Comparison of ENCODE assay signal across 24 mouse cellular contexts in the genomic region with DNA sequence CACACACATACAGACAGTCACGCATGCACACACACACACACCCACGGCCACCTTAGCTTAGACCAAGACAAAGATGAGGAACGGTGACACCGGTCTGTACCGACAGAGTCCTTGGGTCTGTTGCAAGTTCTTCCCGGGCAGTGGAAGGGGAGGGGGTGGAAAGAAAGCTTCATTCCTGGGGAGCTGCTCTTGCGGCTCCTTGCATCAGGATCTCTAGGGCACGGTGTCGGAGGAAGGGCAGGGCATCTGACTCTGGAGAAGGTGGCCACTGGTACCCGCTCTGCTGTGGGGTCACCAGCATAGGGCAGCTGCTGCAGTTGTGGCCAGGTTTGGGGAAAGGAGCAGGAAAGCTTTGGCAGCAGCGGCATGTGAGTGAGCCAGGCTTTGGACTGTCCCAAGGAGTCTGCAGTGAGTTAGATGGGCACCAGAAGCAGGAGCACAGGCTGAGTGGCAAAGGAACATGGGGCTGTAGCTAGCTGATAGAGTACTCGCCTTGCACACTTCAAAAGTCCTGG. TPM values are rescaled to one million over a fixed set of nuclear protein-coding genes. Genes with fewer than 3 reads are reported as not detected.
DNase-seq lines count a peak whose midpoint lies in the region; ATAC-seq lines count a peak whose summit lies in the region.
"Had no signal": no experiment of that assay in that cellular context is flagged by ENCODE, and none has a peak within 500 bp of the region (broad histone marks: within the 10 kb centered on the region; RNA-seq: fewer than 3 reads in every experiment).

No protein-coding gene starts in this region.

- no peak for ATAC-seq in heart, embryonic 11.5 days (replicated peaks; ENCODE audit: insufficient number of reproducible peaks, low FRiP score, low TSS enrichment)
- ATAC-seq in kidney, embryonic 14.5 days (ENCODE audit: low FRiP score, low TSS enrichment): no peak
- ATAC-seq: forebrain, embryonic 13.5 days; hindbrain, embryonic 16.5 days; intestine, postnatal 0 days; liver, embryonic 12.5 days had no signal

- no peaks in the 10 kb centered on the region for H3K36me3 ChIP-seq in heart, embryonic 11.5 days (ENCODE audit: control insufficient read depth, insufficient read depth, low read length)
- H3K36me3 ChIP-seq in kidney, embryonic 14.5 days (ENCODE audit: control insufficient read depth, insufficient read depth, low read length): no peaks in the 10 kb centered on the region
- H3K36me3 ChIP-seq: liver, embryonic 12.5 days; neural tube, embryonic 15.5 days had no signal

- WGBS in heart, embryonic 11.5 days (ENCODE audit: insufficient replicate concordance): 44% methylated on average over 12 of the region's 12 CpGs
- 56% methylated on average over 12 of the region's 12 CpGs for WGBS in kidney, embryonic 14.5 days

- DNase-seq in heart, adult 11 months: no peak
- no peak for DNase-seq in kidney, adult 9 months
- DNase-seq in A20 (ENCODE audit: low read depth, low spot score): peak; percentile 18
- DNase-seq in MN1 (ENCODE audit: low spot score): peak; percentile 69
- DNase-seq in adrenal gland, postnatal 4 days (ENCODE audit: low spot score in 2 of 2): no peak
- no peak for DNase-seq in thymus, postnatal 25 days
- DNase-seq: adrenal gland, postnatal 14 days; cerebellum, adult 11-12 months; cerebellum, postnatal 25 days; embryo, embryonic 11 days; gastrocnemius, postnatal 10 days; kidney, postnatal 36 days; left cerebral cortex, postnatal 4 days; lung, adult 2 months; lung, postnatal 4 days; thymus, postnatal 4 days had no signal

- peak overlapping the region; percentile 56 for H3K9ac ChIP-seq in heart, embryonic 11.5 days (ENCODE audit: low read depth, low read length)
- H3K9ac ChIP-seq in kidney, embryonic 14.5 days (ENCODE audit: low read depth, low read length): no peak overlapping the region
- H3K9ac ChIP-seq: forebrain, embryonic 13.5 days; liver, embryonic 12.5 days; neural tube, embryonic 15.5 days had no signal

- peak overlapping the region; percentile 14; the same call in 1 of the 2 replicates for H3K4me2 ChIP-seq in heart, embryonic 11.5 days
- no peak overlapping the region for H3K4me2 ChIP-seq in kidney, embryonic 14.5 days (replicated peaks; ENCODE audit: low read depth, low read length)
- H3K4me2 ChIP-seq: forebrain, embryonic 13.5 days; liver, embryonic 12.5 days; neural tube, embryonic 15.5 days had no signal

- no peak overlapping the region for H3K4me3 ChIP-seq in heart, embryonic 11.5 days (ENCODE audit: low read depth, low read length)
- no peak overlapping the region for H3K4me3 ChIP-seq in kidney, embryonic 14.5 days (ENCODE audit: low read length)
- H3K4me3 ChIP-seq: forebrain, embryonic 13.5 days; left cerebral cortex, adult 2 months; liver, embryonic 12.5 days; neural tube, embryonic 15.5 days had no signal

- H3K9me3 ChIP-seq in heart, embryonic 11.5 days (replicated peaks; ENCODE audit: control insufficient read depth, low read length): no peaks in the 10 kb centered on the region
- no peaks in the 10 kb centered on the region for H3K9me3 ChIP-seq in kidney, embryonic 14.5 days (ENCODE audit: control insufficient read depth, low read length)
- H3K9me3 ChIP-seq: forebrain, embryonic 13.5 days; liver, embryonic 12.5 days; neural tube, embryonic 15.5 days had no signal

- no peaks in the 10 kb centered on the region for H3K27me3 ChIP-seq in heart, embryonic 11.5 days (ENCODE audit: control insufficient read depth, insufficient read depth, low read length)
- no peaks in the 10 kb centered on the region for H3K27me3 ChIP-seq in kidney, embryonic 14.5 days (ENCODE audit: control insufficient read depth, insufficient read depth, low read length)

- H3K27ac ChIP-seq in heart, embryonic 11.5 days (ENCODE audit: low read depth, low read length): peak overlapping the region; percentile 57; the same call in 1 of the 2 replicates
- H3K27ac ChIP-seq in kidney, embryonic 14.5 days (ENCODE audit: low read depth, low read length): 0 out of 2 replicates have a peak overlapping the region, but pooled peaks have one; percentile 13
- H3K27ac ChIP-seq: forebrain, embryonic 13.5 days; left cerebral cortex, adult 2 months; liver, embryonic 12.5 days; neural tube, embryonic 15.5 days had no signal

- peaks cover 94% of the 10 kb centered on the region for H3K4me1 ChIP-seq in heart, embryonic 11.5 days (ENCODE audit: control insufficient read depth, insufficient read depth, low read length)
- peaks cover 38% of the 10 kb centered on the region for H3K4me1 ChIP-seq in kidney, embryonic 14.5 days (ENCODE audit: control insufficient read depth, insufficient read depth, low read length)

RNA-seq across cellular contexts. Expression of a gene that starts 29.4 kb away (rescaled TPM):
- polyA plus RNA-seq in heart, embryonic 11.5 days (2014; fragmentation: Nextera tagmentation; extraction: Ambion mirVana): 15.0 and 15.6 TPM in 2 replicates
- 7.9 and 10.1 TPM in 2 replicates for polyA plus RNA-seq in kidney, embryonic 14.5 days (2014; fragmentation: Nextera tagmentation; extraction: Ambion mirVana)
- total RNA-seq in adrenal gland, postnatal 4 days (2021): 10 to 100 TPM; 13.3 to 17.6 TPM

RNA-seq across cellular contexts. Expression of a gene that starts 49.4 kb away (rescaled TPM):
- polyA plus RNA-seq in heart, embryonic 11.5 days (2014; fragmentation: Nextera tagmentation; extraction: Ambion mirVana): 4.6 and 4.8 TPM in 2 replicates
- 4.0 and 10.8 TPM in 2 replicates for polyA plus RNA-seq in kidney, embryonic 14.5 days (2014; fragmentation: Nextera tagmentation; extraction: Ambion mirVana)
- total RNA-seq in adrenal gland, postnatal 4 days (2021): 10 to 100 TPM; 26.7 to 32.3 TPM

Comparison
In these comparisons a context has a peak if more than half of its experiments do, and no peak if none do; other contexts are left out.
1. DNase-seq: peak in A20 (single experiment) and MN1 (single experiment); none in heart, adult 11 months (single experiment), kidney, adult 9 months (single experiment), adrenal gland, postnatal 4 days (0 of 2) and thymus, postnatal 25 days (single experiment).